Mouse (Mus musculus) right cerebral cortex, adult 18-20 months (tissue): ENCODE measurements around the gene Tnc.

Experiments used
- DNase-seq: peaks from one replicate; pipeline ENCODE4 v3.0.0; 2022; ENCODE audit warnings: mixed read lengths

Gene Tnc

GRCm38 (mm10) chr4:64024041-64024779 is 22.6 kb downstream of the Tnc start:
- no peak for DNase-seq

GRCm38 (mm10) chr4:64020930-64021589 is 25.8 kb downstream of the Tnc start:
- no peak for DNase-seq

GRCm38 (mm10) chr4:64020151-64020550 is 26.7 kb downstream of the Tnc start:
- DNase-seq = no peak

- DNase-seq = no peak
Measured at GRCm38 (mm10) chr4:64011308-64011707, 35.5 kb downstream of the Tnc start.

- no peak for DNase-seq
Measured at GRCm38 (mm10) chr4:64009936-64010335, 36.9 kb downstream of the Tnc start.

GRCm38 (mm10) chr4:64005198-64005597 is 41.6 kb downstream of the Tnc start:
- DNase-seq = no peak

- no peak for DNase-seq
Measured at GRCm38 (mm10) chr4:64003677-64004076, 43.1 kb downstream of the Tnc start.

GRCm38 (mm10) chr4:64002168-64002567 is 44.6 kb downstream of the Tnc start:
- no peak for DNase-seq

- DNase-seq = no peak
Measured at GRCm38 (mm10) chr4:64000788-64001187, 46.0 kb downstream of the Tnc start.

GRCm38 (mm10) chr4:64000293-64000692 is 46.5 kb downstream of the Tnc start:
- no peak for DNase-seq

GRCm38 (mm10) chr4:63993462-63994113 is 53.2 kb downstream of the Tnc start:
- DNase-seq = no peak

- no peak for DNase-seq
Measured at GRCm38 (mm10) chr4:63990216-63990615, 56.6 kb downstream of the Tnc start.

GRCm38 (mm10) chr4:63988090-63988489 is 58.7 kb downstream of the Tnc start:
- no peak for DNase-seq

- DNase-seq = no peak
Measured at GRCm38 (mm10) chr4:63986576-63986975, 60.2 kb downstream of the Tnc start.

- DNase-seq = no peak
Measured at GRCm38 (mm10) chr4:63983098-63983445, 63.7 kb downstream of the Tnc start.

GRCm38 (mm10) chr4:63982425-63983097 is 64.3 kb downstream of the Tnc start:
- no peak for DNase-seq

GRCm38 (mm10) chr4:63980211-63980794 is 66.5 kb downstream of the Tnc start:
- no peak for DNase-seq

GRCm38 (mm10) chr4:63979635-63980034 is 67.2 kb downstream of the Tnc start:
- no peak for DNase-seq

GRCm38 (mm10) chr4:63972536-63972935 is 74.3 kb downstream of the Tnc start:
- DNase-seq = no peak

GRCm38 (mm10) chr4:63971762-63972161 is 75.1 kb downstream of the Tnc start:
- no peak for DNase-seq

GRCm38 (mm10) chr4:63970925-63971324 is 75.9 kb downstream of the Tnc start:
- no peak for DNase-seq

GRCm38 (mm10) chr4:63969891-63970290 is 76.9 kb downstream of the Tnc start:
- no peak for DNase-seq

- DNase-seq = no peak
Measured at GRCm38 (mm10) chr4:63963410-63963809, 83.4 kb downstream of the Tnc start.
